Mouse (Mus musculus) B cell, adult 2 months (primary cell): ENCODE measurements at regions not wholly inside any gene's neighbourhood (a gene's known extent, or its start where the extent isn't known, plus 50 kb on each side); places are given as distances from the start of the nearest gene placed in this dataset.

Experiments
- DNase-seq, 2 experiments: peaks; one replicate each; pipeline ENCODE4 v3.0.0; 2022

- no peak for DNase-seq
These were observed 89.1 kb downstream of the Kcnrg start for GRCm38 (mm10) chr14:61696290-61696842.

- DNase-seq = no peak
These were observed 89.8 kb downstream of the Kcnrg start for GRCm38 (mm10) chr14:61696886-61697554.

- DNase-seq = no peak
These were observed 90.4 kb downstream of the Kcnrg start for GRCm38 (mm10) chr14:61697704-61698103.

- no peak for DNase-seq
These were observed 91.2 kb downstream of the Kcnrg start for GRCm38 (mm10) chr14:61698358-61699055.

GRCm38 (mm10) chr14:61699638-61700037, 92.4 kb downstream of the Kcnrg start:
- DNase-seq = no peak

- DNase-seq = no peak
These were observed 93.9 kb downstream of the Kcnrg start for GRCm38 (mm10) chr14:61701131-61701530.

- no peak for DNase-seq
These were observed 96.7 kb downstream of the Kcnrg start for GRCm38 (mm10) chr14:61703916-61704315.

- DNase-seq = peak in 1 of 2 experiments; percentile 7
These were observed 99.7 kb downstream of the Kcnrg start for GRCm38 (mm10) chr14:61706984-61707383.

GRCm38 (mm10) chr14:61708331-61708730, 101.1 kb downstream of the Kcnrg start:
- no peak for DNase-seq

- DNase-seq = peak; percentile 70 to 72
These were observed 108.5 kb downstream of the Kcnrg start for GRCm38 (mm10) chr14:61715746-61716145.

GRCm38 (mm10) chr14:61718392-61719124, 111.3 kb downstream of the Kcnrg start:
- no peak for DNase-seq

GRCm38 (mm10) chr14:61721302-61721701, 114.0 kb downstream of the Kcnrg start:
- DNase-seq = no peak

GRCm38 (mm10) chr14:61724942-61725341, 117.7 kb downstream of the Kcnrg start:
- no peak for DNase-seq

- DNase-seq = no peak
These were observed 121.3 kb downstream of the Kcnrg start for GRCm38 (mm10) chr14:61728562-61728961.

GRCm38 (mm10) chr14:61735541-61735940, 128.3 kb downstream of the Kcnrg start:
- no peak for DNase-seq

GRCm38 (mm10) chr14:61736384-61737322, 129.4 kb downstream of the Kcnrg start:
- peak; percentile 39 to 40 for DNase-seq

- no peak for DNase-seq
These were observed 130.3 kb downstream of the Kcnrg start for GRCm38 (mm10) chr14:61737504-61738040.

GRCm38 (mm10) chr14:61739453-61739852, 132.2 kb downstream of the Kcnrg start:
- DNase-seq = no peak

GRCm38 (mm10) chr14:61743855-61744408, 136.7 kb downstream of the Kcnrg start:
- DNase-seq = no peak

- DNase-seq = no peak
These were observed 146.2 kb downstream of the Kcnrg start for GRCm38 (mm10) chr14:61753421-61753820.

- no peak for DNase-seq
These were observed 149.4 kb downstream of the Kcnrg start for GRCm38 (mm10) chr14:61756651-61757050.
